Mouse (Mus musculus) layer of hippocampus, adult 11-12 months (tissue): ENCODE data around the gene Hivep1.

ENCODE experiments used
- DNase-seq: peaks from one replicate; pipeline ENCODE4 v3.0.0; 2022; ENCODE audit warnings: low spot score

The Hivep1 gene

GRCm38 (mm10) chr13:42113601-42114000 is 61.8 kb downstream of the Hivep1 start:
- no peak for DNase-seq

- no peak for DNase-seq
These were observed 64.5 kb downstream of the Hivep1 start for GRCm38 (mm10) chr13:42116301-42116700.

- no peak for DNase-seq
These were observed 67.2 kb downstream of the Hivep1 start for GRCm38 (mm10) chr13:42119062-42119461.

- DNase-seq: no peak
These were observed 69.4 kb downstream of the Hivep1 start for GRCm38 (mm10) chr13:42121106-42121776.

- no peak for DNase-seq
These were observed 70.2 kb downstream of the Hivep1 start for GRCm38 (mm10) chr13:42121777-42122682.

- DNase-seq: no peak
These were observed 92.8 kb downstream of the Hivep1 start for GRCm38 (mm10) chr13:42144627-42145026.

GRCm38 (mm10) chr13:42149328-42150071 is 97.7 kb downstream of the Hivep1 start:
- no peak for DNase-seq

- DNase-seq: no peak
These were observed 98.2 kb downstream of the Hivep1 start for GRCm38 (mm10) chr13:42150072-42150450.

GRCm38 (mm10) chr13:42150462-42151127 is 98.8 kb downstream of the Hivep1 start:
- no peak for DNase-seq

- DNase-seq: no peak
These were observed 106.4 kb downstream of the Hivep1 start for GRCm38 (mm10) chr13:42158259-42158658.

GRCm38 (mm10) chr13:42159416-42160185 is 107.8 kb downstream of the Hivep1 start:
- DNase-seq: no peak

- DNase-seq: no peak
These were observed 119.0 kb downstream of the Hivep1 start for GRCm38 (mm10) chr13:42170802-42171201.

- DNase-seq: peak; percentile 41
These were observed 123.1 kb downstream of the Hivep1 start for GRCm38 (mm10) chr13:42174827-42175420.

- DNase-seq: no peak
These were observed 130.8 kb downstream of the Hivep1 start for GRCm38 (mm10) chr13:42182635-42183034.

- DNase-seq: no peak
These were observed 132.3 kb downstream of the Hivep1 start for GRCm38 (mm10) chr13:42184131-42184530.

GRCm38 (mm10) chr13:42193016-42193415 is 141.2 kb downstream of the Hivep1 start:
- no peak for DNase-seq

GRCm38 (mm10) chr13:42195671-42196070 is 143.8 kb downstream of the Hivep1 start:
- no peak for DNase-seq

GRCm38 (mm10) chr13:42197656-42198055 is 145.8 kb downstream of the Hivep1 start:
- no peak for DNase-seq

GRCm38 (mm10) chr13:42213556-42213955 is 161.7 kb downstream of the Hivep1 start:
- DNase-seq: no peak

GRCm38 (mm10) chr13:42222401-42222800 is 170.6 kb downstream of the Hivep1 start:
- DNase-seq: no peak

- DNase-seq: no peak
These were observed 177.0 kb downstream of the Hivep1 start for GRCm38 (mm10) chr13:42228849-42229248.
